Mouse (Mus musculus) liver, embryonic 14.5 days (tissue): ENCODE results near the gene Ophn1. TPM values are rescaled to one million over a fixed set of nuclear protein-coding genes. Genes with fewer than 3 reads are reported as not detected.

Source experiments
- ATAC-seq: fragments of 200-750 bp; cut with Nextera tagmentation; 2 replicates; pipeline ENCODE4 v1.8.0; 2017; ENCODE audit warnings: moderate number of reproducible peaks, mild to moderate bottlenecking, moderate library complexity; ENCODE audit not compliant: insufficient read depth
- DNase-seq, 3 experiments: peaks; one replicate each; pipeline ENCODE4 v3.0.0-alpha.2; 2012 to 2013; ENCODE audit warnings: low read depth in 3 of 3, low spot score in 3 of 3
- H3K27ac ChIP-seq: fragments of 300-500 bp; sonication (generic); 2 replicates; pipeline ENCODE4 v1.5.1; 2014; ENCODE audit warnings: moderate library complexity, mild to moderate bottlenecking, control low read depth, inconsistent platforms
- H3K27me3 ChIP-seq: fragments of 300-500 bp; sonication (generic); 2 replicates; pipeline ENCODE4 v1.6.1; 2014; ENCODE audit warnings: mild to moderate bottlenecking, low read length, moderate library complexity; ENCODE audit not compliant: control insufficient read depth, insufficient read depth
- H3K36me3 ChIP-seq: fragments of 300-500 bp; sonication (generic); replicated peaks from 2 replicates; pipeline ENCODE4 v1.6.1; 2014; ENCODE audit warnings: low read depth; ENCODE audit not compliant: control insufficient read depth, insufficient read depth
- H3K4me1 ChIP-seq, 2 experiments: fragments of 200-500 bp in 1 of 2; fragments of 300-500 bp in 1 of 2; sonication (generic) in 1 of 2; replicated peaks; 2 replicates each; pipeline ENCODE4 v1.6.1; 2012 to 2014; ENCODE audit warnings: antibody characterized with exemption in 1 of 2, inconsistent platforms in 1 of 2, low read length in 1 of 2; ENCODE audit not compliant: control insufficient read depth in 2 of 2, insufficient read depth in 2 of 2
- H3K4me2 ChIP-seq: fragments of 300-500 bp; sonication (generic); 2 replicates; pipeline ENCODE4 v1.6.1; 2014; ENCODE audit warnings: low read depth, mild to moderate bottlenecking, control low read depth, moderate library complexity
- H3K4me3 ChIP-seq, 2 experiments: fragments of 200-500 bp in 1 of 2; fragments of 300-500 bp in 1 of 2; sonication (generic) in 1 of 2; 2 replicates each; pipeline ENCODE4 v1.5.1; 2012 to 2014; ENCODE audit warnings: low read depth in 2 of 2, low read length in 2 of 2, mild to moderate bottlenecking in 2 of 2, control low read depth in 1 of 2, inconsistent platforms in 1 of 2, moderate library complexity in 1 of 2; ENCODE audit not compliant: insufficient read depth in 1 of 2
- H3K9ac ChIP-seq: fragments of 300-500 bp; sonication (generic); replicated peaks from 2 replicates; pipeline ENCODE4 v1.6.1; 2014; ENCODE audit warnings: mild to moderate bottlenecking, control low read depth, moderate library complexity
- H3K9me3 ChIP-seq: fragments of 300-500 bp; sonication (generic); 2 replicates; pipeline ENCODE4 v1.6.1; 2016; ENCODE audit warnings: low read length, mixed read lengths; ENCODE audit not compliant: control insufficient read depth
- CTCF ChIP-seq: IDR thresholded peaks from 2 replicates; pipeline ENCODE4 v1.5.1; 2016; ENCODE audit warnings: antibody characterized with exemption, low read depth, control low read depth
- EP300 ChIP-seq: IDR thresholded peaks from 2 replicates; pipeline ENCODE4 v1.6.1; 2016; ENCODE audit warnings: antibody characterized with exemption, low read depth
- WGBS: fragments of 180-500 bp; shearing (Covaris S2); extraction: QIAGEN DNeasy Blood & Tissue Kit; methylation state at CpG from one replicate; pipeline ENCODE4 v1.1.7; 2014; ENCODE audit not compliant: insufficient replicate concordance; 5-methylcytosine and 5-hydroxymethylcytosine counted together
- polyA plus RNA-seq, 2 experiments: library from polyadenylated mRNA; depleted of rRNA in 1 of 2; stranded (reverse) in 1 of 2; unstranded in 1 of 2; fragments of >200 nt; fragmentation: Nextera tagmentation in 1 of 2; extraction: Ambion mirVana in 1 of 2; gene quantifications; 2 replicates each; pipeline versions ENCODE4 v1.2.1 to v1.2.3; 2012 to 2014

The Ophn1 gene
- polyA plus RNA-seq, 2 experiments = 0.38 to 0.89 TPM

- 57% methylated on average over 2 of the region's 2 CpGs for WGBS
- H3K4me3 ChIP-seq = no peak overlapping the region
- no peaks in the 10 kb centered on the region for H3K27me3 ChIP-seq
- no peak overlapping the region for H3K9ac ChIP-seq
- DNase-seq (no peak), ATAC-seq (no peak)
- no peak for TF ChIP-seq CTCF
- no peak for TF ChIP-seq EP300
- no peak overlapping the region for H3K27ac ChIP-seq
- H3K4me2 ChIP-seq = no peak overlapping the region
- no peaks in the 10 kb centered on the region for H3K4me1 ChIP-seq
- H3K36me3 ChIP-seq = no peaks in the 10 kb centered on the region
- no peaks in the 10 kb centered on the region for H3K9me3 ChIP-seq
Measured at GRCm38 (mm10) chrX:98681281-98681680, 209.5 kb downstream of the Ophn1 start.

GRCm38 (mm10) chrX:98670988-98671387 is 219.8 kb downstream of the Ophn1 start:
- TF ChIP-seq CTCF (no peak), EP300 (no peak)
- no peaks in the 10 kb centered on the region for H3K36me3 ChIP-seq
- H3K9ac ChIP-seq = no peak overlapping the region

GRCm38 (mm10) chrX:98651431-98651830 is 239.4 kb downstream of the Ophn1 start:
- H3K4me1 ChIP-seq = no peaks in the 10 kb centered on the region
- no peak for ATAC-seq
- no peak overlapping the region for H3K4me2 ChIP-seq
- H3K36me3 ChIP-seq = no peaks in the 10 kb centered on the region
- TF ChIP-seq CTCF = no peak
- TF ChIP-seq EP300 = no peak
- H3K9ac ChIP-seq = no peak overlapping the region
- DNase-seq = no peak
- H3K9me3 ChIP-seq = no peaks in the 10 kb centered on the region
- H3K27ac ChIP-seq = no peak overlapping the region
- no peak overlapping the region for H3K4me3 ChIP-seq
- H3K27me3 ChIP-seq = no peaks in the 10 kb centered on the region

More at GRCm38 (mm10) chrX:98670988-98671387, 219.8 kb downstream of the Ophn1 start:
- no peaks in the 10 kb centered on the region for H3K27me3 ChIP-seq
- H3K4me1 ChIP-seq = no peaks in the 10 kb centered on the region
- ATAC-seq (no peak), DNase-seq (no peak)
- H3K4me3 ChIP-seq = no peak overlapping the region
- no peak overlapping the region for H3K4me2 ChIP-seq
- H3K9me3 ChIP-seq = no peaks in the 10 kb centered on the region
- no peak overlapping the region for H3K27ac ChIP-seq

- Histone ChIP-seq H3K27me3 (no peaks in the 10 kb centered on the region), H3K4me1 (no peaks in the 10 kb centered on the region), H3K4me3 (no peak overlapping the region), H3K4me2 (no peak overlapping the region), H3K9me3 (no peaks in the 10 kb centered on the region), H3K36me3 (no peaks in the 10 kb centered on the region), H3K9ac (no peak overlapping the region), H3K27ac (no peak overlapping the region)
- 48% methylated on average over 3 of the region's 3 CpGs for WGBS
- DNase-seq (no peak), ATAC-seq (no peak)
- TF ChIP-seq EP300 (no peak), CTCF (no peak)
Measured at GRCm38 (mm10) chrX:98628666-98629404, 262.0 kb downstream of the Ophn1 start.

GRCm38 (mm10) chrX:98618865-98619264 is 272.0 kb downstream of the Ophn1 start:
- H3K9me3 ChIP-seq = no peaks in the 10 kb centered on the region
- H3K36me3 ChIP-seq = no peaks in the 10 kb centered on the region
- no peaks in the 10 kb centered on the region for H3K27me3 ChIP-seq
- no peak overlapping the region for H3K4me2 ChIP-seq
- no peaks in the 10 kb centered on the region for H3K4me1 ChIP-seq
- no peak for TF ChIP-seq EP300
- TF ChIP-seq CTCF = peak; percentile 28; the same call in 1 of the 2 replicates
- no peak overlapping the region for H3K27ac ChIP-seq
- ATAC-seq = no peak
- no peak overlapping the region for H3K9ac ChIP-seq
- WGBS = 0% methylated on average over 2 of the region's 2 CpGs
- no peak for DNase-seq
- no peak overlapping the region for H3K4me3 ChIP-seq
